Mouse (Mus musculus) WW6 (cell line): ENCODE data around the gene Tnnt2.

ENCODE experiments used
- DNase-seq: peaks from one replicate; pipeline ENCODE4 v3.0.0-alpha.2; 2013; ENCODE audit warnings: low read depth, low spot score

Tnnt2 gene

GRCm38 (mm10) chr1:135835716-135836483 lies at the start of gene Tnnt2:
TSS of gene Tnnt2 (plus strand) at chr1:135836354.
- no peak for DNase-seq

- no peak for DNase-seq
These were observed 48.4 kb upstream of the Tnnt2 start for GRCm38 (mm10) chr1:135787799-135788198.

- no peak for DNase-seq
These were observed 47.4 kb upstream of the Tnnt2 start for GRCm38 (mm10) chr1:135788708-135789107.

GRCm38 (mm10) chr1:135789815-135790214 lies 46.3 kb upstream of the Tnnt2 start:
- no peak for DNase-seq

GRCm38 (mm10) chr1:135792143-135792939 lies 43.8 kb upstream of the Tnnt2 start:
- DNase-seq = no peak

GRCm38 (mm10) chr1:135793370-135794215 lies 42.6 kb upstream of the Tnnt2 start:
- no peak for DNase-seq

- no peak for DNase-seq
These were observed 41.7 kb upstream of the Tnnt2 start for GRCm38 (mm10) chr1:135794216-135795134.

- no peak for DNase-seq
These were observed 37.7 kb upstream of the Tnnt2 start for GRCm38 (mm10) chr1:135798492-135798891.

GRCm38 (mm10) chr1:135799109-135799627 lies 37.0 kb upstream of the Tnnt2 start:
- DNase-seq = no peak

- no peak for DNase-seq
These were observed 35.8 kb upstream of the Tnnt2 start for GRCm38 (mm10) chr1:135800192-135800950.

GRCm38 (mm10) chr1:135807546-135807945 lies 28.6 kb upstream of the Tnnt2 start:
- DNase-seq = no peak

- DNase-seq = no peak
These were observed 26.0 kb upstream of the Tnnt2 start for GRCm38 (mm10) chr1:135810180-135810579.

- no peak for DNase-seq
These were observed 25.0 kb upstream of the Tnnt2 start for GRCm38 (mm10) chr1:135811016-135811646.

- no peak for DNase-seq
These were observed 23.9 kb upstream of the Tnnt2 start for GRCm38 (mm10) chr1:135812205-135812604.

- no peak for DNase-seq
These were observed 23.5 kb upstream of the Tnnt2 start for GRCm38 (mm10) chr1:135812618-135813017.

- no peak for DNase-seq
These were observed 23.1 kb upstream of the Tnnt2 start for GRCm38 (mm10) chr1:135813071-135813470.

GRCm38 (mm10) chr1:135813687-135814395 lies 22.3 kb upstream of the Tnnt2 start:
- no peak for DNase-seq

- no peak for DNase-seq
These were observed 21.6 kb upstream of the Tnnt2 start for GRCm38 (mm10) chr1:135814531-135814930.

- no peak for DNase-seq
These were observed 18.6 kb upstream of the Tnnt2 start for GRCm38 (mm10) chr1:135817595-135817994.
